Mouse (Mus musculus) CH12F3 (cell line): ENCODE data around the gene Ikzf3.

ENCODE experiments used
- in situ Hi-C: fragments of 300-500 bp; cut with MboI; formaldehyde crosslinking; loops from 2 replicates; pipeline ENCODE4 v1.14.3; 2020; ENCODE audit warnings: low sequenced_read_pairs

Ikzf3 gene

GRCm38 (mm10) chr11:98475630-98476433 is 70.0 kb downstream of the Ikzf3 start:
- in situ Hi-C loops, result no loop called here

- in situ Hi-C loops, result no loop called here
These were observed 70.9 kb downstream of the Ikzf3 start for GRCm38 (mm10) chr11:98474967-98475366.

GRCm38 (mm10) chr11:98473916-98474479 is 71.8 kb downstream of the Ikzf3 start:
- in situ Hi-C loops, result no loop called here

GRCm38 (mm10) chr11:98472696-98473095 is 73.1 kb downstream of the Ikzf3 start:
- in situ Hi-C loops, result no loop called here

GRCm38 (mm10) chr11:98470795-98471194 is 75.0 kb downstream of the Ikzf3 start:
- in situ Hi-C loops, result no loop called here

- in situ Hi-C loops, result no loop called here
These were observed 75.8 kb downstream of the Ikzf3 start for GRCm38 (mm10) chr11:98469761-98470714.

GRCm38 (mm10) chr11:98464516-98464915 is 81.3 kb downstream of the Ikzf3 start:
- in situ Hi-C loops, result no loop called here

GRCm38 (mm10) chr11:98463911-98464310 is 81.9 kb downstream of the Ikzf3 start:
- in situ Hi-C loops, result no loop called here

- in situ Hi-C loops, result no loop called here
These were observed 83.6 kb downstream of the Ikzf3 start for GRCm38 (mm10) chr11:98462255-98462654.

- in situ Hi-C loops, result no loop called here
These were observed 84.6 kb downstream of the Ikzf3 start for GRCm38 (mm10) chr11:98461109-98461720.

GRCm38 (mm10) chr11:98459860-98460259 is 86.0 kb downstream of the Ikzf3 start:
- in situ Hi-C loops, result no loop called here

- in situ Hi-C loops, result no loop called here
These were observed 86.6 kb downstream of the Ikzf3 start for GRCm38 (mm10) chr11:98459071-98459741.

GRCm38 (mm10) chr11:98458121-98458990 is 87.5 kb downstream of the Ikzf3 start:
- in situ Hi-C loops, result no loop called here

- in situ Hi-C loops, result no loop called here
These were observed 88.3 kb downstream of the Ikzf3 start for GRCm38 (mm10) chr11:98457367-98458120.

GRCm38 (mm10) chr11:98456945-98457344 is 88.9 kb downstream of the Ikzf3 start:
- in situ Hi-C loops, result no loop called here

GRCm38 (mm10) chr11:98456545-98456944 is 89.3 kb downstream of the Ikzf3 start:
- in situ Hi-C loops, result no loop called here

GRCm38 (mm10) chr11:98455484-98455883 is 90.3 kb downstream of the Ikzf3 start:
- in situ Hi-C loops, result no loop called here

- in situ Hi-C loops, result no loop called here
These were observed 95.7 kb downstream of the Ikzf3 start for GRCm38 (mm10) chr11:98449921-98450771.
